Mouse (Mus musculus): ENCODE measurements at regions not wholly inside any gene's neighbourhood (a gene's known extent, or its start where the extent isn't known, plus 50 kb on each side); places are given as distances from the start of the nearest gene placed in this dataset.
A peak's percentile ranks its signal among the peaks of the same experiment; 100 is the strongest.
"Not testable (repeated sequence)": the region's sequence is repeated elsewhere in the genome, so short reads cannot be mapped to it uniquely, and the experiment has no call there.

GRCm38 (mm10) chr2:3864872-3865271, 152.6 kb upstream of the Frmd4a start:
- no peak for DNase-seq

GRCm38 (mm10) chr2:3866736-3867135, 150.8 kb upstream of the Frmd4a start:
- not testable (repeated sequence) for DNase-seq

- no peak for DNase-seq
Measured at GRCm38 (mm10) chr2:3869701-3870100, 147.8 kb upstream of the Frmd4a start.

GRCm38 (mm10) chr2:3871748-3872147, 145.8 kb upstream of the Frmd4a start:
- no peak for DNase-seq

GRCm38 (mm10) chr2:3887000-3887399, 130.5 kb upstream of the Frmd4a start:
- no peak for DNase-seq

- no peak for DNase-seq
Measured at GRCm38 (mm10) chr2:3887845-3888433, 129.6 kb upstream of the Frmd4a start.

GRCm38 (mm10) chr2:3889381-3889780, 128.1 kb upstream of the Frmd4a start:
- DNase-seq = no peak

- no peak for DNase-seq
Measured at GRCm38 (mm10) chr2:3890462-3890861, 127.1 kb upstream of the Frmd4a start.

- DNase-seq = no peak
Measured at GRCm38 (mm10) chr2:3907026-3907425, 110.5 kb upstream of the Frmd4a start.

- peak; percentile 80 to 90 for DNase-seq
Measured at GRCm38 (mm10) chr2:3908192-3908591, 109.3 kb upstream of the Frmd4a start.

GRCm38 (mm10) chr2:3910086-3910891, 107.2 kb upstream of the Frmd4a start:
- peak; percentile 61 to 62 for DNase-seq

GRCm38 (mm10) chr2:3915141-3915540, 102.4 kb upstream of the Frmd4a start:
- no peak for DNase-seq

- DNase-seq = no peak
Measured at GRCm38 (mm10) chr2:3916365-3916764, 101.2 kb upstream of the Frmd4a start.

- peak; percentile 52 to 58 for DNase-seq
Measured at GRCm38 (mm10) chr2:3918156-3918555, 99.4 kb upstream of the Frmd4a start.

- no peak for DNase-seq
Measured at GRCm38 (mm10) chr2:3919893-3920292, 97.6 kb upstream of the Frmd4a start.

- DNase-seq = not testable (repeated sequence)
Measured at GRCm38 (mm10) chr2:3921084-3921483, 96.4 kb upstream of the Frmd4a start.

GRCm38 (mm10) chr2:3922739-3923138, 94.8 kb upstream of the Frmd4a start:
- no peak for DNase-seq

- no peak for DNase-seq
Measured at GRCm38 (mm10) chr2:3924696-3925095, 92.8 kb upstream of the Frmd4a start.

GRCm38 (mm10) chr2:3925199-3925598, 92.3 kb upstream of the Frmd4a start:
- no peak for DNase-seq

- DNase-seq = no peak
Measured at GRCm38 (mm10) chr2:3926129-3926528, 91.4 kb upstream of the Frmd4a start.

GRCm38 (mm10) chr2:3927141-3927810, 90.2 kb upstream of the Frmd4a start:
- DNase-seq = no peak

- DNase-seq = no peak
Measured at GRCm38 (mm10) chr2:3927853-3928252, 89.7 kb upstream of the Frmd4a start.

GRCm38 (mm10) chr2:3930650-3931049, 86.9 kb upstream of the Frmd4a start:
- DNase-seq = no peak

- DNase-seq = no peak
Measured at GRCm38 (mm10) chr2:3940786-3941185, 76.7 kb upstream of the Frmd4a start.

All from cerebellum, postnatal 25 days (tissue).